Mouse (Mus musculus): ENCODE measurements at regions not wholly inside any gene's neighbourhood (a gene's known extent, or its start where the extent isn't known, plus 50 kb on each side); places are given as distances from the start of the nearest gene placed in this dataset.

- TF ChIP-seq EP300 (IDR thresholded peaks at IDR 0.05; ENCODE audit: low read depth) = no peak
- no peak for TF ChIP-seq CTCF (IDR thresholded peaks at IDR 0.05; ENCODE audit: low read depth)
Observed at GRCm38 (mm10) chr9:84281610-84282009, 356.7 kb downstream of the Bckdhb start.

Measured in liver, postnatal 0 days (tissue).